Mouse (Mus musculus): Measurements from ENCODE around the gene Cdca8. TPM values are rescaled to one million over a fixed set of nuclear protein-coding genes. Genes with fewer than 3 reads are reported as not detected.

The Cdca8 gene
- polyA plus RNA-seq, 1 experiment: 104 TPM

DNA sequence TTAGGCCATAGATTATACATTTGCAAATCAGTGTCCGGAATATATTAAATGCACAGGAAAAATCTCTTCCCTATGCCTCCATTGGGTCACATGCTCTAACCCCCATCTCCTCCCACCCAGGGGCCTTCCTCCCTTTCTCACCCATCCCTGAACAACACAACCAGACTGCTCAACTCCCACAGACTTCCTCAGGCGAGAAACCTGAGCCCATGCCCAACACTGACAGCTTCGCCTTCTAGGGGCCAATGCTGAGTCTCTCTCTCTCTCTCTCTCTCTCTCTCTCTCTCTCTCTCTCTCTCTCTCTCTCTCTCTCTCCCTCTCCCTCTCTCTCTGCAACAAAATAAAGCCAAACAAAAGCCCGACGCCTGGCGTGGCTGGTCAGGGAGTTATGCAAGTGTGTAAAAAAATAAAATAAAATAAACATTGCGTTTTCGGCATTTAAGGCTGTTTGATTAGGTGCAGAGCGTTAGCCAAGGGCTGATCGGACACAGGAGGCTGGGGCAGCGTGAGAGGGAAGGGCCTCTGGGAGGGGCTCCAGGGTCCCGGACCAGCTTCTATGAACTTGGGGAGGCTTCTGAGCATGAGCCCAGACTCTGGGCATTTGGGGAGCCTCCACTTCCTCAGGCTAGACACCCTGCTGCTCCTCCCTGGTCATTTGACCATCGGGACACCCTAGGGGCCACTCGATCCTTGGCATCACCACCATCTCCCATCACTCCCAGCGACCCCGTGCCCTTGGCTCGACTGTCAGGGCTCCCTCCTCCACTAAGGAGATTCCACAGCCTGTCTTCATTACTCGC lies 46.0 kb upstream of the Cdca8 start:
- H3K27me3 ChIP-seq (ENCODE audit: control insufficient read depth, insufficient read depth, insufficient read length): peaks cover 94% of the 10 kb centered on the region
- no peaks in the 10 kb centered on the region for H3K79me3 ChIP-seq (ENCODE audit: low read depth)
- no peaks in the 10 kb centered on the region for H3K36me3 ChIP-seq (ENCODE audit: control insufficient read depth, insufficient read depth)
- TF ChIP-seq CEBPB (IDR thresholded peaks at IDR 0.05; ENCODE audit: low read depth) (no peak), FOSL1 (IDR thresholded peaks at IDR 0.05; ENCODE audit: insufficient read depth, low read length, poor library complexity, severe bottlenecking) (no peak), USF1 (IDR thresholded peaks at IDR 0.05; ENCODE audit: low read depth) (no peak), CTCF (IDR thresholded peaks at IDR 0.05; ENCODE audit: control insufficient read depth, insufficient read depth, insufficient read length) (no peak), MAX (IDR thresholded peaks at IDR 0.05) (no peak), MYOD1 (IDR thresholded peaks at IDR 0.05; ENCODE audit: control insufficient read depth, insufficient read length, low read depth) (no peak), MYOG (IDR thresholded peaks at IDR 0.05; ENCODE audit: control insufficient read depth, extremely low read depth, insufficient read length) (no peak)
- H3K4me3 ChIP-seq (ENCODE audit: insufficient read depth, poor library complexity, severe bottlenecking): no peak overlapping the region
- H3K79me2 ChIP-seq (ENCODE audit: control insufficient read depth, insufficient read depth): no peaks in the 10 kb centered on the region
- H3ac ChIP-seq (ENCODE audit: control insufficient read depth, insufficient read length, low read depth): no peak overlapping the region

DNA sequence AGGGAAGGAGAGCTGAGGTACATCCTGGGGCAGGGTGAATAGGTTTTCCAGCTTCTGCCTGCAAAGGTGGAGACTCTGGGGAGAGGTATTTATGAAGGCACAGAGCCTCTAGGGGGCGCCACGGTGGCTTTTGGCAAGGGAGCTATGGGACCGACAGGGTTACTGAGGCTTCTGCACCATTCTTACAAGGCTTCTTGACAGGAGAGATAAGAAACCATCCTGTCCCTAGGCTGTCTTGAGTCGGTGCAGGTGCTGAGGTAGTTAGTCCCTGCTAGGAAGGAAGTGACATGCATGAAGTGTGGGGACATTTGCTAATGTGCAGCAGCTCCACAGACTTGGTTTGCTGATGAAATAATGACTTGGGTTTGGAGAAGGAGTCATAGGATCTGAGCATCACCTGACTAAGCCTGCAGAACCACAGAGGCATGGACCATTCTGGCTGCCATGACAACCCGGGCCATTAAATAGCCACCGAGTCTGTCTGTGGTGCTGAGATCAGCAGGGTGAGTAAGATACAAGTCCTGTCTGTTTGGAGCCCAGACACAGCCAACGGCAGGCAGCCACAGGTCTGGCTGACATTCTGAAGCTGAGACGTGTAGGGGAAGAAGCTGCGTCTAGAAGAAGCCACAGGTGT lies 44.9 kb upstream of the Cdca8 start:
- TF ChIP-seq MAX (IDR thresholded peaks at IDR 0.05) (no peak), MYOG (IDR thresholded peaks at IDR 0.05; ENCODE audit: control insufficient read depth, extremely low read depth, insufficient read length) (no peak), FOSL1 (IDR thresholded peaks at IDR 0.05; ENCODE audit: insufficient read depth, low read length, poor library complexity, severe bottlenecking) (no peak), MYOD1 (IDR thresholded peaks at IDR 0.05; ENCODE audit: control insufficient read depth, insufficient read length, low read depth) (no peak), USF1 (IDR thresholded peaks at IDR 0.05; ENCODE audit: low read depth) (no peak), CEBPB (IDR thresholded peaks at IDR 0.05; ENCODE audit: low read depth) (no peak), CTCF (IDR thresholded peaks at IDR 0.05; ENCODE audit: control insufficient read depth, insufficient read depth, insufficient read length) (no peak)
- Histone ChIP-seq H3K36me3 (ENCODE audit: control insufficient read depth, insufficient read depth) (no peaks in the 10 kb centered on the region), H3K27me3 (ENCODE audit: control insufficient read depth, insufficient read depth, insufficient read length) (peaks cover 92% of the 10 kb centered on the region), H3K79me3 (ENCODE audit: low read depth) (no peaks in the 10 kb centered on the region), H3K4me3 (ENCODE audit: insufficient read depth, poor library complexity, severe bottlenecking) (no peak overlapping the region), H3K79me2 (ENCODE audit: control insufficient read depth, insufficient read depth) (no peaks in the 10 kb centered on the region), H3ac (ENCODE audit: control insufficient read depth, insufficient read length, low read depth) (no peak overlapping the region)

DNA sequence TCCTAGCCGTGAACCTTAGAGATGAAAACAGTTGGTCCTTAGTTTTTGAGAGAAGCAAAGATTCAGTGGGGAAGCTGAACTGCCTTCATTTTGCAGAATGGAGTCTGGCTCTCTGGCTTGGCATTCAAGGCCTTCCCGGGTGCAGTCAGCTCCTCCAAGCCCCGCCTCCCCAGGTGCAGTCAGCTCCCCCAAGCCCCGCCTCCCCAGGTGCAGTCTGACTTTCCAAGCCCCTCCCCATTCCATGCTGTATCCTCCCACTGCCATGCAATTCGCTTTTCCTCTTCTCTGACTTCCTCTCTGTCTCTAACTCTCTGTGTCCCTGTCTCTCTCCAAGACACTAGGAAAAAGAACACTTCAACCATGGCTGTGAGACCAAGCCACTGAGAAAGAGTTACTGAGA lies 39.1 kb upstream of the Cdca8 start:
- Histone ChIP-seq H3K36me3 (ENCODE audit: control insufficient read depth, insufficient read depth) (no peaks in the 10 kb centered on the region), H3K79me3 (ENCODE audit: low read depth) (no peaks in the 10 kb centered on the region), H3K4me3 (ENCODE audit: insufficient read depth, poor library complexity, severe bottlenecking) (no peak overlapping the region), H3ac (ENCODE audit: control insufficient read depth, insufficient read length, low read depth) (no peak overlapping the region), H3K79me2 (ENCODE audit: control insufficient read depth, insufficient read depth) (no peaks in the 10 kb centered on the region), H3K27me3 (ENCODE audit: control insufficient read depth, insufficient read depth, insufficient read length) (peaks cover 82% of the 10 kb centered on the region)
- TF ChIP-seq USF1 (IDR thresholded peaks at IDR 0.05; ENCODE audit: low read depth) (no peak), MYOD1 (IDR thresholded peaks at IDR 0.05; ENCODE audit: control insufficient read depth, insufficient read length, low read depth) (no peak), CTCF (IDR thresholded peaks at IDR 0.05; ENCODE audit: control insufficient read depth, insufficient read depth, insufficient read length) (no peak), MAX (IDR thresholded peaks at IDR 0.05) (no peak), MYOG (IDR thresholded peaks at IDR 0.05; ENCODE audit: control insufficient read depth, extremely low read depth, insufficient read length) (no peak), CEBPB (IDR thresholded peaks at IDR 0.05; ENCODE audit: low read depth) (no peak), FOSL1 (IDR thresholded peaks at IDR 0.05; ENCODE audit: insufficient read depth, low read length, poor library complexity, severe bottlenecking) (no peak)

DNA sequence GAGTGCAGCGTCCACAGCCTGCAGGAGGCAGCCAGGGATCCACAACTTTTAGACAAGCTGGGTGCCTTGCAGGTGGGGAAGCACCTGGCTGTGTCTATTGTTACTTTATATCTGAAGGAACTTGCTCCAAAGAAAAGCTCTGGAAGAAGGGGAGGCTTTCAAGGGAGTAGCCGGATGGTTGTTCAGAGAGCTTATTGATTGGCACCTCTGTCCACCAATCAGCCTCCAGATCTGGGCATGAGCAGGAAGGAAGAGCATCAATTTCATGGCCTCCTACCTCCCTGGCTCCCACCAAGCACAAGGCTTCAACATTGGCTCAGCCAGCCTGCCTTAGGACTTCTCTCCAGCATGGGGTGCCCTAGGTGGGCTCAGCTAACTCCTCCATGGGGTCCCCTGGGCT lies 34.2 kb upstream of the Cdca8 start:
- Histone ChIP-seq H3K79me3 (ENCODE audit: low read depth) (no peaks in the 10 kb centered on the region), H3K79me2 (ENCODE audit: control insufficient read depth, insufficient read depth) (no peaks in the 10 kb centered on the region), H3K36me3 (ENCODE audit: control insufficient read depth, insufficient read depth) (no peaks in the 10 kb centered on the region), H3K27me3 (ENCODE audit: control insufficient read depth, insufficient read depth, insufficient read length) (peaks cover 91% of the 10 kb centered on the region), H3K4me3 (ENCODE audit: insufficient read depth, poor library complexity, severe bottlenecking) (no peak overlapping the region), H3ac (ENCODE audit: control insufficient read depth, insufficient read length, low read depth) (no peak overlapping the region)
- TF ChIP-seq USF1 (IDR thresholded peaks at IDR 0.05; ENCODE audit: low read depth): no peak

DNA sequence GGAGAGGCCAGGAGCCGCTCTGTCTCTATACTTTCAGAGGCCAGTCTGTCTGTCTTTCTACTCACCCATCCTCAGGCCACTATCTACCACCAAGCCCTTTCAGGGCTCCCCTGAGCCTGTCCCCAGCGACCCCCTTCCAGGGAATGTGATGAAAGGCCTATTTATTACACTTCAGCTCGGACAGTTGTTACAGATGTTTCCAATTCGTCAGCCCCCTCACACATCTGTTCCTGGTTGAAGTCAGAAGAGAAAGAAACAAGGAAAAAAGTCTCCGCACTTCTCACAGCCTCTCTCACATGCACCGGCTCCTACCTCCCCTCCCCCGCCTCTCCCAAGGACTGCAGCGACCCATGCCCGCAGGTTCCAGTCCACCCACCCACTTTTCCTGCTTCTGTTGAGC lies 33.2 kb upstream of the Cdca8 start:
- H3K79me3 ChIP-seq (ENCODE audit: low read depth): no peaks in the 10 kb centered on the region
- no peak overlapping the region for H3ac ChIP-seq (ENCODE audit: control insufficient read depth, insufficient read length, low read depth)
- no peak overlapping the region for H3K4me3 ChIP-seq (ENCODE audit: insufficient read depth, poor library complexity, severe bottlenecking)
- no peaks in the 10 kb centered on the region for H3K36me3 ChIP-seq (ENCODE audit: control insufficient read depth, insufficient read depth)
- no peaks in the 10 kb centered on the region for H3K79me2 ChIP-seq (ENCODE audit: control insufficient read depth, insufficient read depth)
- H3K27me3 ChIP-seq (ENCODE audit: control insufficient read depth, insufficient read depth, insufficient read length): peaks cover 92% of the 10 kb centered on the region
- TF ChIP-seq CEBPB (IDR thresholded peaks at IDR 0.05; ENCODE audit: low read depth) (no peak), MYOG (IDR thresholded peaks at IDR 0.05; ENCODE audit: control insufficient read depth, extremely low read depth, insufficient read length) (no peak), MYOD1 (IDR thresholded peaks at IDR 0.05; ENCODE audit: control insufficient read depth, insufficient read length, low read depth) (no peak), FOSL1 (IDR thresholded peaks at IDR 0.05; ENCODE audit: insufficient read depth, low read length, poor library complexity, severe bottlenecking) (no peak), CTCF (IDR thresholded peaks at IDR 0.05; ENCODE audit: control insufficient read depth, insufficient read depth, insufficient read length) (no peak), USF1 (IDR thresholded peaks at IDR 0.05; ENCODE audit: low read depth) (no peak), MAX (IDR thresholded peaks at IDR 0.05) (no peak)
